Mouse (Mus musculus): Measurements from ENCODE around the gene Irs3. TPM values are rescaled to one million over a fixed set of nuclear protein-coding genes. Genes with fewer than 3 reads are reported as not detected.

Gene Irs3
- total RNA-seq, 2 experiments from 2014 or later: 0.26 to 0.78 TPM

DNA sequence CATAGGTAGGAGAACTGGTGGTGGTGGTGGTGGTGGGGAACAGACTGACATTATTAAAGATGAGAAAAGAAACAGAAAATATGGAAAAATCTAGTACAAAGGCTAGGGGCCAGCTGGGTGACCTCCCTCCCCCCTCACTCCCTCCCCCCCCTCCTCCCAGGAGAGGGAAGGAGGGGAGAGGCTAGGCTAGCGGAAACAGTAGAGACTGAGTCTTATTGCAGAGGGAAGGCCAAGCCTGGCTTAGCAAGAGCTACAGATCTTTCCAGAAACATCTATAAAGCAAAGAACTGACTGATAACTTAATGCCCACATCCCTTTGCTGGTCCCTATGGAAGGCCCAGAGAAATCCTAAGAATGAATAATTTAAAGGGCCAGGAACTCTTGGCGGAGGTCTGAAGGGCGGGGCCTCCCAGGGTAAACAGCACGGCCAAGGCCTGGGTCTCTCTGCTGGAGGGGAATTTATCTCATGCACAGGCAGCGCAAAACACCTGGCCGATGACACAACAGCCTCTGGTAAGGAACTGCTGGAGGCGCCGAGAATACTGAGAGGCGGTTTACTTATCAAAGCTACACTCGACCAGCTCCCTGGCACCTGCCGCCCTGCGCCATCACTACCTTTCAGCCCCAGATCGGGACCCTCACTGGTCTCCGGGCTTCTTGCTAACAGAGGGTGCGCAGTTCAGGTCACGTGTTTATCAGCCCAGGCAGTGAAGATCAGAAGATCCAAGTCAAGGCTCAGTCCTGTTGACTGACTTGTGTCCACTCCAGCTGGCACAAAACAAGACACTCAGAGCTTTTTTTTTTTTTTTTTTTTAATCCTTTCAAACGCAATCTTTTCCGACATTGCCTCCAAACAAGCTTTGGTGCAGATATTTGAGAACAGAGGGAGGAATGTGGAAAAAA is 4.4 kb upstream of the Irs3 start:
- H3K27ac ChIP-seq: peak overlapping the region; percentile 86
- DNase-seq: peak; percentile 62
- TF ChIP-seq CTCF (IDR thresholded peaks at IDR 0.05): no peak
- intact Hi-C loops (cut with DNase I): no loop called here
- peak overlapping the region; percentile 43 for H3K4me3 ChIP-seq

DNA sequence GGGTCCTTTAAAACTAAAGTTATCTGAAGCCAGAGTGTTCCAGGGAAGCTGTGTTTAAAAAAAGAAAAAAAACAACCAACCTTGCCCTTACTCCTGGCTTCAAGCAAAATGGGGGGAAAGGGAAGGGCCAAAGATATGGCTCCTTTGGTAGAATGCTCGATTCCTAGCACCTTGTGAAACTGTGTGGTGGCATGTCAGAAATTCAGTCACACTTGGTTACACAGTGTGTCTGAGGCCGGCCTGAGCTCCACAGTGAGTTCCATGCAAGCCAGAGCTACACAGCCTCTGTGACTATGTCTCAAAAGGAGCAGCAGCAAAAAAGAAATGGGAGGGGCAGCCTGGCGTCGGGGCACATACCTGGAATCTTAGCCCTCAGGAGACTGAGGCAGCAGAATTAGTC is 3.7 kb upstream of the Irs3 start:
- Histone ChIP-seq H3K4me3 (no peak overlapping the region), H3K27ac (peak overlapping the region; percentile 86)
- TF ChIP-seq CTCF (IDR thresholded peaks at IDR 0.05): no peak
- DNase-seq: no peak
- intact Hi-C loops (cut with DNase I): no loop called here

DNA sequence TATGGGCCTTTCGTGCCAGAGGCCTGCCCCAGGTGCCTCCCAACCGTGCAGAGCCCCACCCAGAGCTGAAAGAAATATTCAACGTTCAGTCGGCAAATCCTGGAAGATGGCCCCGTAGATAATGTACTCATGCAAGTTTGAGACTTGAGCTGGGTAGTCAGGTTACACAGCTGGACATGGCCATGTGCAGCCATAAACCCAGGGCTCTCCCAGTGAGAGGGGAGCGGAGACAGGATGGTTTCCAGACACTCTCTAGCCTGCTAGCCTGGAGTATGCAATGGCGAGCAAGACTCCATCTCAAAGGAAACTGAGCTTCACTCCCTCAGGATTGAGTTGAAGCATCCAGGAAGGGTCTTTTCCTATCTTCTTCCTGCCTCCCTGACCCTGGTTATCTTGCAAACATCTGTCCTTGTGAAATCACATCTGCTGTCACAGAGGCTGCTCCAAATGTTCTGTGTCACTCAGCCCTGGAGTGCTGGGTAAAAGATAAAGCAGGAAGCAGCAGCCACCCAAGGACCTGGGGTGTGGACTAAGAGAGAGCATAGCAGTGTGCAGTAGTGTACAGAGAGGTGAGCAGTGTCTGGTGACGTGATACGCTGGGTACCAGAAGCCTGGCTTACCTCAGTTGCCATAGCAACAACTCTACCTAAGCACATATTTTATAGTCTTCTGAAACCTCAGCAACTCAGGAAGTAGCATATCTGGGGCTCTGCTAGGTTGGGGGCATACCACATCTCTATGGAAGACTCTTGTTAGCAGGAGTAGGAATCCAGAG is 2.5 kb upstream of the Irs3 start:
- Histone ChIP-seq H3K4me3 (no peak overlapping the region), H3K27ac (peak overlapping the region; percentile 86; the same call in 1 of the 2 replicates)
- intact Hi-C loops (cut with DNase I): no loop called here
- DNase-seq: no peak
- TF ChIP-seq CTCF (IDR thresholded peaks at IDR 0.05): no peak

DNA sequence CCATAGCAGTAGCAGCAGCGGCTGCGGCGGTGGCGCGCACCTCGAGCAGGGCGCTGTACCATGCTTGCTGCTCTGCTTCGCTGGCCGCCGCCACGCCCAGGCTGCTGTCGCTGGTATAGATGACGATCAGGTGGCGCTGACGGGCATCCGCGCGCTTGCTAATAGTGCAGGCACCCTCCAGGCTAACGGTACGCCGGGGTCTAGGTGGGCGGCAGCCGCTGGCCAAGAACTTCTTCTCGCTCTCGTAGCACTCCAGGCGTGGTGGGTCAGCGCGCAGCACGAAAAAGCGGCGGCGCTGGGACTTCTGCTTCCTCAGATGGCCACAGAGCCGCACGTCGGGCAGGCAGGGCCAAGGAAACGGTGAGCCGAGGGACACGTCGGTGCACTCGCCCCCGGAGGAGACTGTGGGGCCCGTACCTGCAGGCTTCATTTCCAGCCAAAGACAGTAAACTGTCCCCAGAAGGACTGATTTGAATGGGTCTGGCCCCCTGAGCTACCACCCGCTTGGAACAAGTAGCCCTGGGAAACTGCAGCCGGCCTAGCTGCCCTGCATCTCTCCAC is 343 bp downstream of the Irs3 start:
- no peak for DNase-seq
- intact Hi-C loops (cut with DNase I): no loop called here
- peak overlapping the region; percentile 73 for H3K27ac ChIP-seq
- peak overlapping the region; percentile 65 for H3K4me3 ChIP-seq
- no peak for TF ChIP-seq CTCF (IDR thresholded peaks at IDR 0.05)

DNA sequence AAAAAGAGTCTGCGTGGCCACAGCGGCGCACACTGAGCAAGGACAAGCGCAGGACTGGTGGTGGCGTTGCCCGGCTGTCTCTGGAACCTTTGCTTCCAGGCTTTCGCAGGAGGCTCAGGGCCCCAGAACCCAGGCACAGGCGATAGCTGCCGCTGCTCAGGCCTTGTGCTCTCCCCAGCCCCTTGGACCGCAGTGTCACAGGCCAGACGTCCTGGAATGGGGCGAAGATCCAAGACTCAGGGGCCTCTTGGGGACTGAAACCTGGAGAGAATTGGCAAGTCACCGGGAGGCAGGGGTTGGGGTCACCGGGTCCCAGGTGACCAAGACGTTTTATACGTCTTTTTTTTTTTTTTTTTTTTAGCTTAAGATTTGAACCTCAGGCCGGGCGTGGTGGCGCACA is 1.0 kb downstream of the Irs3 start:
- peak overlapping the region; percentile 65 for H3K4me3 ChIP-seq
- no peak for DNase-seq
- TF ChIP-seq CTCF (IDR thresholded peaks at IDR 0.05): no peak
- intact Hi-C loops (cut with DNase I): no loop called here
- H3K27ac ChIP-seq: peak overlapping the region; percentile 31

DNA sequence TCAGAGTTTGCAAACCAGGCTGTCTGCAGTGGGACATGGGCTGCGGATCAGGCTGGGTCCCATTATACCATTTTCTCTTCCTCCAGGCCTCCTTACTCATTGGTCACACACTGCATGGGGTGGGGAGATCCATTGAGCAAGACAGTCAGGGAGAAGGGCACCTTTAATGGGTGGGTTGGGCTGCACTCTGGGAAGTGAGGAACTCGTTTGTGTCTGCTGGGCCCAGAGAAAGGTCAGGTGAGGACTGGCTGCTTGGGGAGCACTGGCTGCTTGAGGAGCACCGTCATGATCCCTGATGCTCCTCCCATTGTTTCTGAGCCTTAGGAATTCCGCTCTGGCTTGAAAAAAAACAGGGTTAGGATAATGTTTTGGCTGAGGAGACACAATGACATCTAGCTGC is 2.6 kb downstream of the Irs3 start:
- TF ChIP-seq CTCF (IDR thresholded peaks at IDR 0.05): no peak
- no peak for DNase-seq
- no peak overlapping the region for H3K27ac ChIP-seq
- H3K4me3 ChIP-seq: no peak overlapping the region
- intact Hi-C loops (cut with DNase I): no loop called here

DNA sequence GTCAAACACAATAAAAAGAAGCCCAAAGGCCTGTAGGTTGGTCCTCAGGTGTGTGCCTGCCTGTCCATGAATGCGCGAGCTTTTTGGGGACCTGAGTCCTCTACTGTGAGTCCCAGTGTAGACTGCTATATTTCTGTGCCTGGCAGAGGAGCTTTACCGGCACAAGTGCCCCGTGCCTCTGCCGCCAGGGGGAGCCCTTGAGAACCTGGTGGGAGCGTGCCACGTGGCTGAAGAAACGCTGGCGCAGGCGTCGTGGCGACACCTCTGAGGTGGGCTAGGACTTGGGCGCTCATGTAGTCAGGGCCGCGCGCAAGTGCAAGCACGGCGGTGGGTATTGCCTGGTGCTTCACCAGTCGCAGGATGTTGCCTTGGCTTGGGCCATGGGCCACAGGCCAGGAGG is 4.5 kb downstream of the Irs3 start, which contains the start of gene Sap25:
TSS of gene Sap25 (plus strand) at position 281 of the 400 bp plus-strand sequence.
- no peak within 1 kb of the TSS for H3K4me3 ChIP-seq
- DNase-seq: peak; percentile 60
- no peak within 1 kb of the TSS for H3K27ac ChIP-seq
- intact Hi-C loops (cut with DNase I): no loop called here
- TF ChIP-seq CTCF (IDR thresholded peaks at IDR 0.05): peak; percentile 58

DNA sequence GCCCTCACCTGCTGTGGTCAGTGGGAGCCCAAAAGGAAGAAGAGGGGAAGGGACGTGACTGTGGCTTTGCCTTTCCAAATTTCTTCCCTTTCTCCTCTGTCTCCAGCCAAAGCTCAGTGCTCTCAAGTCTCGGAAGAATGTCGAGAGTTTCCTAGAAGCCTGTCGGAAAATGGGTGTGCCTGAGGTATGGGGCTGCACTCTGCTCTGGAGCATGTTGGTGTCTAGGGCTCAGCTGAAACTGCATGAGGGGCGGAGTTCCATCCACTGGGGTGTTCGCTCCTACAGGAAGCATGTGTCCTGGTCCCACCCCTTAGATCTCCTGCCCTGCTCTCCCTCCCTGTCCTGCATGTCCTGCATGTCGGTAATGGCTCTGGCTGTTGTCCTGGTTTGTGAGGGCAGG is 6.0 kb downstream of the Irs3 start:
- TF ChIP-seq CTCF (IDR thresholded peaks at IDR 0.05): no peak
- no peak for DNase-seq
- intact Hi-C loops (cut with DNase I): no loop called here
- Histone ChIP-seq H3K27ac (no peak overlapping the region), H3K4me3 (no peak overlapping the region)

DNA sequence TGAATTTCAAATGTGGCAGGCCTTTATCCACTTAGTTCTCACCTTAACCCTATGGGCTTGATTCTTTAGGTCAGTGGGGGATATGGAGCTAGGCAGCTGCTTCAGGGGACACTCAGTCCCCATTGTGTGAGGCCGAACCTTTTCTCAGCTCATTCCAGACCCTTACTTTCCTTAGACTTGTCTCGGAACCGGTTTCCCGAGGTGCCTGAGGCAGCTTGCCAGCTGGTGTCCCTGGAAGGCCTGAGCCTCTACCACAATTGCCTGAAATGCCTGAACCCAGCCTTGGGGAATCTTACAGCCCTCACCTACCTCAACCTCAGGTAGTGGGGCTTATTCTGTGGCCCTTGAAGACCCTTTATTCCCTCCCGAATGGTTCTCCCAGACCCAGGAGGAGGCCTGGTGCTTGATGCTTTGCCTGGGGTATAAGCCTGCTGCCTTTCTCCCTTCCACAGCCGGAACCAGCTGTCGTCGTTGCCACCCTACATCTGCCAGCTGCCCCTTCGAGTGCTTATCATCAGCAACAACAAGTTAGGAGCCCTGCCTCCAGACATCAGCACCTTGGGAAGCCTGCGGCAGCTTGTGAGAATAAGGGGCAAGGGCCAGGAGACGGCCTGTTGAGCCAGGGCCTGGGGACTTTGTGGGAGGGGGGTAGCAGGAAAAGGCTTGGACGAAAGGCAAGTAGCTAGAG is 12.0 kb downstream of the Irs3 start:
- Histone ChIP-seq H3K4me3 (no peak overlapping the region), H3K27ac (peak overlapping the region; percentile 8; the same call in 1 of the 2 replicates)
- DNase-seq: no peak
- intact Hi-C loops (cut with DNase I): no loop called here
- no peak for TF ChIP-seq CTCF (IDR thresholded peaks at IDR 0.05)

DNA sequence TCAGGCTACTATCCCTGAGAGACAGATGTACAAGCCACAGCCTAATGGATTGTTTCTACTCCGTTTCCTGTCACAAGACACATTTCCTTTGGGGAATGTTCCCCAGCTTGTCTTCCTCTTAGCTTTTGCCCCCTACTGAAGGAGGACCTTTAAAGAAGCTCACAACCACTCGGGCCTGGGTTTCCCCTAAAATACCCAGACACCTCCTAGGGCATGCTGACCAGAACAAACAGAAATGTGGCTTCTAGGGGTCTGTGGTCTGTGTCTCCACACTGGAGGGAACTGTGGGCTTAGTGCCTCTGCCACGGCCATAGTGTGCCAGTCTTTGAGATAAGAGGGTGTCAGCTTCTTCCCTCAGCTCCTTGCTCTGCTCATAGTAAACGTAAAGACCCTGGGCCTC is 13.9 kb downstream of the Irs3 start:
- peak overlapping the region; percentile 95 for H3K27ac ChIP-seq
- peak overlapping the region; percentile 89 for H3K4me3 ChIP-seq
- DNase-seq: no peak
- intact Hi-C loops (cut with DNase I): no loop called here
- TF ChIP-seq CTCF (IDR thresholded peaks at IDR 0.05): no peak

DNA sequence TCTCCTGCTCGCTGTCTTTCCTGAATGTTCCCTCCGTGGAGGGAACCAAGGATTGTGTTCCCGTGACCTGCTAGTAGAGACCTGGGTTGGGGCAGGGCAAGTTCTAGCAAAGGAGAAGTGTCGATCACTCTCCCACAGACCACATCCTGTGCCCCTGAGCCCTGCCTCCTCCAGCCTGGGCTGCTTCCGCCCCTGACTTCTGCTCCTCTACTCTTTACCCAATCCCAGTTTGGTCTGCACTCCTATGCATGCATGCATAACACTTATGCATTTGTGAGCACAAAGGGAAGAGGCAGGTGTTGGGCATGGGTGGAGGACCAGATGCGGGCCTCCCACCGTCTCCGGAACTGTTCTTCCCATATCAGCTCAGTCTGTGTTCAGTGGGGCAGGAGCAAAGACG is 14.3 kb downstream of the Irs3 start:
- Histone ChIP-seq H3K27ac (peak overlapping the region; percentile 95), H3K4me3 (peak overlapping the region; percentile 89)
- intact Hi-C loops (cut with DNase I): no loop called here
- DNase-seq: no peak
- no peak for TF ChIP-seq CTCF (IDR thresholded peaks at IDR 0.05)

DNA sequence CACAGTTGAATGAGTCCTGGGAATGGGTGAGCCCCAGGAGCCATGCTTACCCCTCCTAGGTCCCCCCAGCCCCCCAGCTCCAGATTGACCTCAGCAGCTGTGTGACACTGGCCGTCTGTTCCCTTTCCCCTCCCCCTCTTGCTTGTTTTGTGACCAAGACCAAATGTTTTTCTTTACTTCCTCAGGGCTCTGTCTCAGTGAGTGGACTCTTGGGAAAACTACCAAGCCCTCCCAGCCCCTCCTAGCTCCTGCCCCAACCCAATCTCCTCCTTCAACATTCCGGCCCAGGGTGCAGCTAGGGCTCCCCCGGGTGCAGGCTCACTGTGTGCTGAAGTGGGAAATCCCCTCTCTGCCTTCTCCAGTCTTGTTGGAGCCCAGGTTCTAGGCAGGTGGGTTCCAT is 14.9 kb downstream of the Irs3 start:
- peak overlapping the region; percentile 95 for H3K27ac ChIP-seq
- intact Hi-C loops (cut with DNase I): no loop called here

More for the DNA sequence above, 14.9 kb downstream of the Irs3 start:
- no peak for TF ChIP-seq CTCF (IDR thresholded peaks at IDR 0.05)
- H3K4me3 ChIP-seq: peak overlapping the region; percentile 89
- DNase-seq: no peak

Measured in gastrocnemius, adult 2 months (tissue).